Mouse (Mus musculus): ENCODE data around the gene Tagln.

Tagln gene

DNA sequence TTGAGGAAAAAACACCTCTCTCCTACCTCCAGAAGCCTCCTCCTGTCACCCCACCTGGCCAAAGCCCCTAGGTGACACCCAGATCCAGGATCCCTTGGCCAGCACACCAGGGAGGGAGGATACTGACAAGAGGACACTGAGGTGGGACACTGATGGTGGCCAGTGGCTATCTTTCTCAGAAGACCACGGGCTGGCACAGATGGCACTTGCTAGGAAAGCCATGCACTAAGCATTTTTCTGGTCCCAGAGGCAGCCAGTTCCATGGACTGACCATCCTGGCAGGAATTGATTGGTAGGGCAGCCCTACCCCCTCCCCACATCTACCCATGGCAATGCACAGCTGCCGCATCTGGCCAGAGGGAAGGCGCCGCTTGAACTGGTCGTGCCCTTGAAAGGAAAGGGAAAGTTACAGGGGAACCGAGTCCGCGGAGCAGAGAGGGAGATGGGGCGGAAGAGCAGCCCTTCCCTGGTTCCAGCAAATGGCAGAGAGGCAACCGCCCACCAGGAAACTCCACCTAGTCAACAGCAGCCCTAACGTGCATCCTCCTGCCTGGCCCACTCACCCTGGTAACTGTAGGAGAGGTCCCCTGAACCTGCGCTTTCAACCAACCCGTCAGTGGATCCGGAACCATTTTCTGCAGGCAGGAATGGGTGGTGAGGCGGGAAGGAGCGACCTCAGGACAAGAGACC, 10.5 kb upstream of the Tagln start:
- no peak for DNase-seq (ENCODE audit: low read depth in 1 of 2, low spot score in 2 of 2)

DNA sequence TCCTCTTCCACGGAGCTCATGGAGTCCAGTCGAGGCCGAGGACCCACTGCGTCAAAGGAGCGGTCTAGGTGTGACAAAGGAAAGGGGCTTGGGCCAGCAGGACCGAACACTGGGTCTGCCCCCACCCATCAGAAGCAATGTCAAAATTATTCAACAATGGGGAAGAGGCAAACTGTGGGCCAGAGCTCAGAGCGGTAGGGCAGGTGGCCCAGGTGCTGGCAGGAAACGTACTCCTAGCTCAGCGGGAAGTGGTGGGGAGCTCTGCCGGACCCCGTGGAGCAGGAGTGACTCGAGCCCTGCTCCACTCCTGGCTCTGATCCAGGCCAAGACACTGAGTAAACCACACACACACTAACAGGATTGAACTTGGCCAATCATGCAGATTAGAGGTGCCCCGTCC, 9.9 kb upstream of the Tagln start:
- no peak for DNase-seq (ENCODE audit: low read depth in 1 of 2, low spot score in 2 of 2)

DNA sequence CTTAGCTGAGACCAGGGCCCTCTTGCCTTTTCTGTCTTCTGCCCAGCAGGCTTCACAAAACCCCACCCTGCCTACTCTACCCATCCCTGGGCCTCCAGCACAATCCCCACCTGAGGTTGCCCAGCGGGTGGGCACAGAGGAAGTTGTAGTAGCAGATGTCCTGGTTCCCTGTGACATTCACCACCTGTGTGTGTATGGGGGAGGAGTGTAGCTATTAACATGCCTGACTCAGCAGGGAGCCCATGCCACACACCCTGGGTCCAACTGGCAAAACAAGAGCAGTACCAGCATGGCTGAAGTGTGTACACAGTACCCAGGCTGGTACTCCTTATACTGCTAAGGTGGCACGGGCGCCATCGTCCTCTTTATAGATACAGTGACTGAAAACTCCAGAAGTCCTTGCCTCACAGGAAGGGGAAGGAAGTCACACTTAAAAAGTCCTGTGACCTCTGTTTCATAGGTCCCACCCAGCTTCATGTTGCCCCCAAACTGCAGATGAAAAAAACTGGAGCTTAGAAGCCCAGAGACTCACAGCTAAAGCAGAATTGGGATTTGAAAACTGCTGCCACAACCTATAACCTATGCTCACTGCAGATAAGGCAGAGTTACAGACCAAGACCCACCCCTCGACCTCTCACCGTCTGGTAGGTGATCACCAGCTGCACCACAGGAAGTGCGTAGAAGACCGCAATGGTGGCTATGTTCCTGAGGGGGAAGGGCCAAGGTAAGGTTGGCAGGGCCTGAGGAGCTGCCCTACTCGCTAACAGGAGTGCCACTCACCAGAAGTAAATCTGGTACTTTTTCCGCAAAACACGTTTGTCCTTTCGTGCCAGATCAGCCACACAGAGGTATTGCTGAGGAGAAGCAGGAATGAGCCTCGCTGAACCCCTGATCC, 8.9 kb upstream of the Tagln start:
- DNase-seq (ENCODE audit: low read depth in 1 of 2, low spot score in 2 of 2): peak in 1 of 2 experiments; percentile 32

DNA sequence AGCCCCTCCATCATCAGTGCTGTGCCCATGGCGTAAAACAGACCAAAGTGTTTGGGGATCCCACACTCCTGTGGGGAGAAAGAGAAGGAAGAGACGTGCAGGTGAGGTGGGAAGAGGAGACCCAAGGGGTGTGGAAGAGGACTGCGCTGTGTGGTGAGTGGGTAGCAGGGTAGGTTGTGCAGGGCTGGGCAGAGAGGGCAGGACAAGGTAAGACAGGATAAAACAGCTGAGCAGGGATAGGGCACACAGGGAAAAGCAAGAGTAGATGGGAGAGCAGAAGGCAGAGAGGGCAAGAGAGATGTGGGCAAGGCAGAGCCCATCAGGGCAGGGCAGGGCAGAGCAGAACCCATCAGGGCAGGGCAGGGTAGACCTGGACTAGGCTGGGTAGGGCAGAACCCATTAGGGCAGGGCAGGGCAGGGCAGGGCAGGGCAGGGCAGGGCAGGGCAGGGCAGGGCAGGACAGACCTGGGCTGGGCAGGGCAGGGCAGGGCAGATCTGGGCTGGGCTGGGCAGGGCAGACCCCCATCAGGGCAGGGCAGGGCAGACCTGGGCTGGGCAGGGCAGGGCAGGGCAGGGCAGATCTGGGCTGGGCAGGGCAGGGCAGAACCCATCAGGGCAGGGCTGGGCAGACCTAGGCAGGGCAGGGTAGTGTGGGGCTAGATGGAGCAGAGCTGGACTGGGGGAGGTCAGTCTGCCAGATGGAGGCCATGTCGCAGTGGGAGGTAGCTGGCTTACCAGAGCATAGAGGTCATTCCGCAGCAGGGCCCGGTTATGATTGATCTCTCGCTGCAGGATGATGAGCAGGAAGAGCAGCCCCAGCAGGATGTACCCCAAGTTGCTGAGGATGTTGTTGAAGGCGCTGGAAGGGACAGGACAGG, 8.0 kb upstream of the Tagln start:
- no peak for DNase-seq (ENCODE audit: low read depth in 1 of 2, low spot score in 2 of 2)

DNA sequence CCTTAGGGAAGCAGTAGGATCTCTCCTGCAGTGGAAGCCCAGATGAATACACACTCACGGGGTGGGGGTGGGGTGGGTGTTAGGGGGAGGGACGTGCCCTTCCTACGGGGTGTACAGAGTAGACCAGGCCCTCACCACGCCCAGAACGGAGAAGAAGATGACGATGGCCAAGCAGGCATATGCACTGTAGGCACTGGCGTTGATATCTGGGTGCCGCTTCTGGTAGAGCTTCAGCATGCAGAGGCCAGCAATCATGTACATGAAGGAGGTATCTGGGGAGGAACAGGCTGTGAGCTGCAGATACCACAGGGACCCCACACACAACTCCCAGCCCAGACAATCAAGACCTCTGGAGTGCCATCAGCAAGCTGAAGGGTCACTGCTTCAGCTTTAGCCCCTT, 7.1 kb upstream of the Tagln start:
- no peak for DNase-seq (ENCODE audit: low read depth in 1 of 2, low spot score in 2 of 2)

DNA sequence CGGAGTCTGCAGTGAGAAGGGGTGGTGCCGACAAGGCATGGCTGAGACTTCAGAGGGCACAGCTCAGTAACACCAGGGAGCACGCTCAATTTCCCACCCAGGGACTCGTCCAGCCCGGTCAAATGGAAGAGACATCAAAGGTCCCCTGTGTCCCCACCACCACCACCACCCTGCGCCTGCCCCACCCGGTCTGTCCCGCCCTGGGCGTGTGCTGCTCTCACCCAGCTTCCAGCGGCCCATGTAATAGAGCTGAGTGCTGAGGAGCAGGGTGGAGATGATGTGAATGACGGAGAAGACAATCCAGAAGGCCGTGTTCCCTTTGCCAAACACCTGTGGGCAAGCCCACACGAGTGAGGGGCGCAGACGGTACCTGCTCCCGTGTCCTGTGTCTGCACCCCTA, 6.6 kb upstream of the Tagln start:
- no peak for DNase-seq (ENCODE audit: low read depth in 1 of 2, low spot score in 2 of 2)

DNA sequence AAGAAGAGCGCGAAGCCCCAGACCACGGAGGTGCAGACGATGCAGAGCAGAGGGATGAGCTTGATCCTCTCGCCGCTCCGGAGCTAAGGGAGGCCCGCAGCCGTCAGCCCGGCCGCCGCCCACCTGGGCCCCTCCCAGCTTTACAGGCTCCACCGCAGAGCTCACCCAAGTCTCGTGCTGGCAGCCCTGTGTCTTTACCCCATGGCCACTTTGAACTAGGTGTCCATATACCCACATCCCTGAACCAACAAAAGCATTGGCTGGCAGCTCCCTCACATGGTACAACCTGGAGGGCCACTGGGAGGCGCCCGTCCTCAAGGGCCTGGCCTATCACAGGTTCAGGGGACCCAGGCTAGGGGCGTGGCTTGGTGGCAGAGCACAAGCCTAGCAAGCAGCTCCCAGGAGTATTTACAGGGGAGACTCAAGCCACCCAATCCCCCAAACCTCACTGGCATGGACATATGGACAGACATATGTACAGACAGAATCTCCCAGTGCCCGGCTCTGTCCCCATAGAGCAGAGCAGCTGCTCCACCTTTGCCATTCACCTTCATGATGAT, 5.6 kb upstream of the Tagln start:
- DNase-seq (ENCODE audit: low read depth in 1 of 2, low spot score in 2 of 2): no peak

DNA sequence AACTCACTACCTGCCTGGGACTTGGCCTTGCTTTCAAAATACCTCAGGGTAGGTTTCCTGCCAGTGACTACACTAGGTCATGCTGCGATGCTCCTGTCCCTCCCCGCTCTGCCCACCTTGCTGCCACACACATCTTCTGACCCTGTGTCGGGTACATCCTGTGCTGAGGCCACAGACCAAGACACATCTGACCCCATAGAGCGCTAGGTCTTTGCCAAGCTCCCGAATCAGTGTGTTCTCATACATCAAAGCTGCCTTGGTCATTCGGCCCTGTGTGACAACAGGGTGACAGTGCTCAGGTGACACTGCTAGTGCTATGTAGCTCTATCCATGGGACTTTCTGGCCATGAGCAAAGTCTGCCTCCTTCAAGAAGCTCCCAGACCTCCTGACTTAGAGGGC, 3.9 kb upstream of the Tagln start:
- no peak for DNase-seq (ENCODE audit: low read depth in 1 of 2, low spot score in 2 of 2)

DNA sequence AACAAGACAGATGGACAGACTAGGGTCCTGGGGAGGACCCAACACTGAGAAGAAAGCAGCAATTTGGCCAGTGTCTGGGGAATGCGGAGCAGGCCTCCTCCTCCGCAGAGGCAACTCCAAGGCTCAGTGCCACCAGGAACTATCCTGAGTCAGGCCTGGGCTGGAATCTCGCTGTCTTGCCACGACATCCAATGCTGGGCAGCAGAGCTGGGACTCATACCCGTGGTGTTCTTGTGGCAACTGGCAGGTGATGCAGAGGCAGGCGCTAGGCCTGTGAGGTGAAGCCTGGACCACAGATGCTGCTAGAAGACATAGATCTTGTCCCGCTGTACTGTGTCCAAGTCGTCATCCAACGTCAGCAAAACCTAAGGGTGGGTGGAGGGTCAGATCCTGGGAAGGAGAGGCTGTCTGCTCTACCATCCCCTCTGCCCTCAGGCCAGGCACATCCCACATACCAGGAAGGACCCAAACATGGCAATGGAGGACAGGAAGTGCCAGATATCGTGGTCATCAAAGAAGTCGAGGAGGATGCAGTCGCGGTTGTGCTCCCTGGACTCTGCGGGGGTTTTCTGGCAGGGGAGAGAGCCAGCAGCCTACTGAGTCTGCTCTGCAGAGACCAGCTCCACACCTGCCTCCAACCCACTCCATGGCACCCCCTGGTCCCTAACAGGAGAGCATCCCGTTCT, 3.2 kb upstream of the Tagln start:
- no peak for DNase-seq (ENCODE audit: low read depth in 1 of 2, low spot score in 2 of 2)

DNA sequence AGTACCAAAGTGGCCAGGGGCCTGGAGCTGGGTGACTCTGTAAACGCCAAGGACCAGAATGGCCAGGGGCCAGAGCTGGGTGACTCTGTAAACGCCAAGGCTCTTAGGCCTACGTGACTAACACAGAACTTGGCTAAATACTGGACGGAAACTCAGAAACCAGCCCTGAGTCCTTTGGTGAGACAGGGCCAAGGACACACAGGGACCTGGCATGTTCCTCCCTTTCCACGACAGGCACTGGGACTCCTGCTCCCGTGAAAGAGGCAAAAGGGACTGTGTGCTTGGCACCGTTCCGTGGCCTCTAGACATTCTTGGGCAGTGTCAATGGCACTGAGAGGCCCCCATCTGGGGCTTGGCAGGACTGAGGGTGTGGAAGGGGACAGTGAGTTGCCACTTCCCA, 2.2 kb upstream of the Tagln start:
- DNase-seq (ENCODE audit: low read depth in 1 of 2, low spot score in 2 of 2): no peak

DNA sequence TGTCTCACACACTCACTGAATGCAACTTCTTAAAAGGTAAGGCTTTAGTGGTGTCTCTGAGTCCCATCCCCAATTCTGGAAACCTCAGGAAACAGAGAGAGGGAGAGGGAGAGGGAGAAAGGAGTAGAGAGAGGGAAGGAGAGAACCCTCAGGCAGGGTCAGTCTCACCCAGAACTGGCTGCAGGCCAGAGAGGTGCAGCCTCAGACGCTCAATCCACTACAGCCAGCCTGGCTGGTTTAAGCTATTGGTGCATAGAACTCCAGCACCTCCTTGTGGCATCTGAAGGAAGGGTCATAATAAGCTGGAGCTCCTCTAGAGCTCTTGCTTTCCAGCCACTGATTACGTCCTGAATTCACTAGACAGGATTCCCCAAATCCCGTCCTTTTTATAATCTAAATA, 1.0 kb upstream of the Tagln start:
- DNase-seq (ENCODE audit: low read depth in 1 of 2, low spot score in 2 of 2): peak in 1 of 2 experiments; percentile 33

DNA sequence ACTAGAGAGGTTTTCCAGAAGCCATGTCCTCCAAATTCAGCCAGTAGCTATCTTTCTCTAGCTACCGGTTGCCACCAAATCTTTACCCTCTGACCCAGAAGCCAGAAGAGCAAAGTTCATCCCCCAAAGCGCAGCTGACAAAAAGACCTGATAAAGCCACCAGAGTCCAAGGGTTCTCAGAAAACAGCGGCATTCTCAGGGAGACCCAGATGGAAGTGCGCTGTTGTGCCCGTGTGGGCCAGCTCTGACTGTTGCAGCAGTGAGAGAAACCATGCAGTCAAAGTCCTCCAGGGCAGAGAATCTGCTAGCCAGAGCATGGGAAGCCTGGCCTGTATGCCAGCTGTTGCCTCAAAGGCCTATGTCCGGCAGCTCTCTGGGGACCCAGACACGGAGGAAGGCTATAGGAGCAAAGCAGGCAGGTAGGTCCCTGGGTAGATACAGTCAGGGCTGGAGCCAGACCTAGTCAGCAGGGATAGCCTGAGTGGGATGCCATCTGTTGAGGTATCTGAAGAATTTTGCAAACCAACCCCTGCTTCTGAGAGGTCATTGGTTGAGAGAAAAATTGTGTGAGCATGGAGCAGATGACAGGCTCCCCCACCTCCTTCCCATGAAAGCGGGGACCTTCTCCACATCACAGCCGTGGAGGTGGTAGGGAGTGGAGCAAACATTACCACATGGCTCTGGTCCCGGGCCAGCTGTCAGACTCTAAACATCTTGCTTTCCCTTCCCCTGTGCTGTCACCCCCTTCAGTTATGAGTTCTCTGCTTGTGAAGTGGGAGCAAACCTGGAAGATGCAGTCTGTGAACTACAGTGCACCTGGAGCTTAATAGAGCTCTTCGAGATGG, 3.1 kb downstream of the Tagln start:
- no peak for DNase-seq (ENCODE audit: low read depth in 1 of 2, low spot score in 2 of 2)

DNA sequence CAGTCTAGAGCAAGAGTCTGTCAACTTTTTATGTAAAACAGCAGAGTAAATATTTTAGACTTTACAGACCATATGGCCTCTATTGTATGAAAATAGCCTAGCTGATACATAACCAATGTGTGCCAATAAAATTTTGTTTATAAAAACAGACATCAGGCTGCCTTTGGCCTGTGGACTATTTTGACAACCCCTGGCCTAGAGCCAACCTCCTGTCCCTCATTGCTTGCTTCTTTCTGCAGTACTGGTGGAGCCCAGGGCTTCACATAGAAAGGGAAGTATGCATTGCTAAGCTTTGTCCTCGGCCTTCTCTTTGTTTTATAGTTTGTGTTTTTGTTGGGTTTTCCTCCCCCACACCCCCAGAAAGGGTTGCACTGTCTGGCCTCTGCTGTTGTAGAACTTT, 3.9 kb downstream of the Tagln start:
- no peak for DNase-seq (ENCODE audit: low read depth in 1 of 2, low spot score in 2 of 2)

DNA sequence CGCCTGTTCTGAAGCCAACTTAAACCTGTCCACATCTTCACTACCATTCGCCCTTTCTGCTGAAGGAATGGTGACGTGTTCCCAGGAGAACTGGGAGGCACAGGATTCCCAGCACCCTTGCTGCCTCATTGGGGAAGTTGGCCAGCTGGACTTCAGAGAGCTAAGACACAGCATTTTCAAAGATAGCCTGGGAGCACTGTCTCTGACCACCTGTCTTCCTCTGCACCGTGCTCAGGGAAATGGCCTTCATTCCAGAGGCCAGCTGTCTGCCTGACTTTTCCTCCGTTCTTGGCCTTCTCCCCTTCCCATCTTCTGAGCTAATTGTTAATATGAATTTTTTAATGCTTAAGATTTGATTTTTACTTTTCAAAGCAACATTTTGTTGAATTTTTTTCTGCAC, 6.6 kb downstream of the Tagln start:
- no peak for DNase-seq (ENCODE audit: low read depth in 1 of 2, low spot score in 2 of 2)

DNA sequence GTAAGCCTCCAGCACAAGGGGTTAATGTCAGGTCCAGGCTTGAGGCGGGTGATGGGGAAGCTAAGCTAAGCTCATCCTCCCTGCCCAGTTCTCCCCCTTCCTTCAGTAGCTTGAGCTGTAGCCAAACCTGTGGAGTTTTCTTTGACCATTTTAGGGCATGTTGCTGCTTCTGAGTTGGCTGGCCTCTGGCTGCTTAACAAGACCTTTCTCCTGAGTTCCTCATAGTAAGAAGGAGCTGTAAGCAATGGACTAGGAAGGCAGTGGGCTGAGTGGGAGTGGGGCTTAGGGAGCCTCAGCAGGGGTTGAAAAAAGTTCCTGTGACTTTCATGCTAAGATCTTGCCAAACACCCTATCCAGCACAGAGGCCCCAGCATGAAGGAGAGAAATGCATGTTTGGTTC, 16.0 kb downstream of the Tagln start:
- no peak for DNase-seq (ENCODE audit: low read depth in 1 of 2, low spot score in 2 of 2)

DNA sequence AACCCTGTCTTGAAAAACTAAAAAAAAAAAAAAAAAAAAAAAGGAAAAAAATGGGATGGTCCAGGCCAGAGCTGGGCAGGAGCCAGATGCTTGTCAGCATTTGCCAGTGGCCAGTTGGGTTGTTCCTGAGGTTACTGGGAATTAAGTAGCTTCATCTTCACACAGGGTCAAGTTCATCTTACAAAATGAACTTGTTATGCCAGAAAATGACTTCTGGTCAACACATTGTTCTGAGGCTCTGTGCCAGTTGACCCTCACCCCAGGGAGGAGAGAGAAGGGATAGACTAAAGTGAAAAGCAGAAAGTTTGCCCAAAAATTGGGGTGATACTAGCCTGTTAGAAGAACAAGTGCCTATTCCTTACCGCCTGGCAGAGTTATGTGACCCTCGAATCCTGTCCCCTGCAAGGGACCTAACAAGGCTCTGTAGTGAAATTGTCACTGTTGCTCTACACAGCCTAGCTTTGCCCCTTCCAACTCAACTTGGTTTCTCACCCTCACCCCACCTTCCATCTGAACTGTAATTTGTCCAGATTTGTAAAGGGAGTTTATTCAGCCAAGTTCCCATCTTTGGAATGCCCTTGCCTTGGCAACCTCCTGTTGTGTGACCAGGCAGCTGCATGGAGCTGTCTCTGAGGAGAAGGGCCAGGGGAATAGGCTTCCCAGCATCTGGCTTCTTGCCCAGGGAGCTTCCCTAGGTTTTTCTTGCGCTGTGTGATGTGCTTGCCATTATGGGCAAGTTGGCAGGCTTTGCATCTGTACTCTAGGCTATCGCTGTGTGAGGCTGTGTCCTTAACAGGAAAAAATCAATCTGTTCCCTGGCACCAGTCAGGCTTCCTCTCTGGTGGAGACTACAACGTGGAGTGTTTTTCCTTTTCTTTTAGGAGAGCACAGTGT, 18.6 kb downstream of the Tagln start:
- DNase-seq (ENCODE audit: low read depth in 1 of 2, low spot score in 2 of 2): no peak

DNA sequence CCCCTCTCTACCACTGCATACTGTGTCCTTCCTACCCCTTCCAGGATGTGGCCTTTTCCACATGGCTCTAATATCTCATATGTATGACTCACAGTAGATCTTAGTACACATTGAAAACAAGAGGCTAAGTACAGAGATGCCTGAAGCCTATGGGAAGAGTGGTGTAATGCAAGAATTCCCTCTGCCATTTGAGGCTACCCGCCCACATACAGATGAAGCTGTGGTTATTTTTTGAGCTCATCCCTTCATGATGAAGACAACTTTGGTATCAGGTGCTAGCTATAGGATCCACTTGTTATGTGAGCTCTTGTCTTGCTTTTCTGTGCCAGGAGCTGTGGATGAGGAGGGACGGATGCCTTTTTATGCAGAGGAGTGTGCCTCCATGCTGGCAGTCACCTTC, 20.2 kb downstream of the Tagln start:
- no peak for DNase-seq (ENCODE audit: low read depth in 1 of 2, low spot score in 2 of 2)

DNA sequence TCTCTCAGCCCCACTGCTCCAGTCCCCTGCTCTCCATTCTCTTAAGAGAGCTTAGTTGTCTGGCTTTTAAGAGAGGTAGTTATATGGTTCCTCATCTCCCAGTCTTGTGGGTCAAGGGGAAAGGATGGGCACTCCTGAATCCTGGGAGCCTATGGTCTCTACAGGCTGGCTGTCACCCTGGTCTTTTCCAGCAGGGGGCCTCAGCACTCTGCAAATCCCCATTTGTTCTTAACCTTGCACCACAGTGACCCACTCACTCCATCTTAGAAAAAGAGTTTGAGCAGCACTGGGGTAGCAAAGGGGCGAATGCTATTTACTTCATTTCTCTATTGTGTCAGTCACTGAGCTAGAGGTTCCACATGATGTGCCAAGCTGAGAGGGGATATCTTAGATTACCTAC, 24.2 kb downstream of the Tagln start:
- peak in 1 of 2 experiments; percentile 26 for DNase-seq (ENCODE audit: low read depth in 1 of 2, low spot score in 2 of 2)

DNA sequence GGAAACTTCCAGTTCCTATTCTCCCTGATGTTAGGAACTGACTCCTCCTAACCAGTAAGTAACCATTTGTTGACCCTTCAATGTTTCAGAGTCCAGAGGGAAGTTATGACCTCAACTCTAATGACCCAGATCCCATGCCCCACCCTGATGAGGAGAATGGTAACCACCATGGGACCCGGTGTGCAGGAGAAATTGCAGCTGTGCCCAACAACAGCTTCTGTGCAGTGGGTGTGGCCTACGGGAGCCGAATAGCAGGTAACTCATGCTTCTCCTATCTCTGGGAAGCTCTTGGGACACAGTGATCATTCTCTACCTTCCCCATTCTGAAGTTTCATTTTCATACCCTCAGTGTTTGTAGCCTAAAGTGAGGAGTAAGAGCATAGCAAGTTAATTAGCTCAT, 24.9 kb downstream of the Tagln start:
- no peak for DNase-seq (ENCODE audit: low read depth in 1 of 2, low spot score in 2 of 2)

Measured in monocyte, adult 2 months (primary cell).